Mouse (Mus musculus): ENCODE results near the gene Dusp27.

Gene Dusp27

DNA sequence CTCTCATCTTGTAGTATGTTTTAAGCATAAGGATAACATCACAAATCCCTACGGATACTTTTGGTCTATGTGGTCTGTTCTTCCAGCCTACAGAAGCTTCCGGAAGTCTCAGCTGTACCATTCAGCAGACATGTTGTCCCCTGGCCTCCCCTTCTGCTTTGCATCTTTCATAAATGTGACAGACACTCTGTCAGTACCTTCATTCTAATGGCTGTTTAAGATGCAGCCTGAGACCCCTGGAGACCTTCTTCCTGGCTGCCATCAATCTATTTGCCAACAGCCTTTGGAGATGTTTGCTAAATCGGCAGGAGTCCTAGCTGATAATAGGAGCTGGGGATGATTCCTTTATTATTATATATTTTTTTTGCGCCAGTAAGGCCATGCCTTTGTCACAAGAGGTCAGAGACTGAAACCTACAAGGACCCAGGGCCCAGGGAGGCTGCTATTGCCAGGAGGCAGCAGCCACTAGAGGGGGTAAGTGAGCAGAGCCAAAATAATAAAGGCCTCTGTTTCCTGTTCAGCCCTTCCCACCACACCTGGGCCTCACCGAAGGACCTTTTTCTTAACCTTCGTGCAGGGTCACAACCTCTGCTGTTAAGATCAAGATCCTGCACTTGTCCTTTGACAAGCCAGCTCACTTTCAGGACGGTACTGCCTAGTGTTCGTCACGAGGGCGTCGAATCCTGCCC lies 24.7 kb downstream of the Dusp27 start:
- peak; percentile 57 for DNase-seq (ENCODE audit: low read depth, low spot score)

DNA sequence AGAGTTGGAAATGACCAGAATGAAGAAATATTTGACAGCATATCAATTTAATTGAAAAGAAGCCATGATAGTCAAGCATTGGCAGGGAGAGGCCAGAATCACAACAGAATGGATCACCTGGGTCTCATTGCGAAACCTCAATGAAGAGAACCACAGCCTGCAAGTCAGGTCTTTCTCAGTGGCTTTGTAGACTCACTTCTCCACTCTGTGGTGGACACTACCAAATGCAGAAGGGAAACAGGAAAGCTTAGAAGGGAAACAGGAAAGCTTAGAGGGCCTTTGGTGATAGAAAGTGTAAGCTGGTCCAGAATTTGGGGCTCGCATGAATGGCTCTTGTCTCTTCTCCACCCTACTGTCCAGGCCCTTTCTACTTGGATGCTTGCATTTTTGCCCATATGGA lies 29.6 kb downstream of the Dusp27 start:
- DNase-seq (ENCODE audit: low read depth, low spot score), result no peak

DNA sequence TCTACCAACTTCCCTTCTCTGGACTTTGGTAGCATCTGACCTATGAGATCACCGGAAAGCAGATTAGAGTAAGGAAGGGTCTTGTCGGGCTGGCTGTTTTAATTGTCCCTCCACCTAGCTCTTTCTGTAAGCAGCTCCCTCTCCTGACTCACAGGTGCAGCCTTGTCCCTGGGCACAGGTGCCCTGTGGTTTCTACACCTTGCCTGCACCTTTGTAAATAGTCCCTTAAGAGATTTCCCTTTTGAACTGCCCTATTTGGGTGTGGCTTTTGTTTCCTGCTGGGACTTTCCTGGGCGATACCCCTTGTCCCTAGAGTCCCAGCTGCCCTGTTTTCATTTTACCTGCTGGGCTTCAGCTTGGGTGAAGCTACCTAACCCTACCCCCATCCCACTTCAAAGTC lies 33.3 kb downstream of the Dusp27 start:
- DNase-seq (ENCODE audit: low read depth, low spot score), result no peak

DNA sequence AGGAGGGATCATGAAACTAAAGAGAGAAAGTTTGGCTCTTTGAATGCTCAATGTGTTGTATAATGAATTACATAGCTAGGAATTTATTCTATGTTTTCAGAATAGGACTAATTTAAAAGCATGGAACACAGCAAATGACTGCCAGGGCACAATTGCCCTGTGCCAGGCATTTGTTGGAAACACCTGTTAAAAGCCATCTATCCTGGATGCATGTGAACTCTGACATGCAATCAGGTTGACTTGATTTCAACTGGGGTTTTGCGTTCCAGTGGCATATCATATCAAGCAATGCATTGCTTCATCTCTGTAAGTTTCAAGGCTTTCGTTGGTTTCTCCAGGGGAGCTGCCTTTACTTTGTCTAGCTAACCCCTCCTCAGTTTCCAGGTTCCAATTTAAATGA lies 37.4 kb downstream of the Dusp27 start:
- no peak for DNase-seq (ENCODE audit: low read depth, low spot score)

DNA sequence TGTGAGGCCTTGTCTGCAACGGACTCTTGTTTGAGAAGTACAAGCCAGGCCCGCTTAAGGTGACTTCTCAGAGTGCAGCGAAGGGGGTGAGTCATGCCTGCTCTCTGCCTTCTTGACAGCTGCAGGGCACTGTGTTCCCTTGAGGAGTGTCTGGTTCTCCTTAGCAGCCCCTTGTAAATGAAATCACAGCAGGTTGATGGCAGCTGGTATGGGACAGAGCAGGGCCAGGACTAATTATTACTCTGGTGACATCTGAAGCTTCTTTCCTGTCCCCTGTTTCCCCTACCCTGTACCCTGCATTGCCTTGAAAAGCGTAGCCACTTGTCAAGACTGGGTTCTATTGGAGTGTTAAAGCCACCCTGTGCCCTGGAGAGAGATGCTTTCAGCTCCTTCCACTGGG lies 38.0 kb downstream of the Dusp27 start:
- DNase-seq (ENCODE audit: low read depth, low spot score), result peak; percentile 22

DNA sequence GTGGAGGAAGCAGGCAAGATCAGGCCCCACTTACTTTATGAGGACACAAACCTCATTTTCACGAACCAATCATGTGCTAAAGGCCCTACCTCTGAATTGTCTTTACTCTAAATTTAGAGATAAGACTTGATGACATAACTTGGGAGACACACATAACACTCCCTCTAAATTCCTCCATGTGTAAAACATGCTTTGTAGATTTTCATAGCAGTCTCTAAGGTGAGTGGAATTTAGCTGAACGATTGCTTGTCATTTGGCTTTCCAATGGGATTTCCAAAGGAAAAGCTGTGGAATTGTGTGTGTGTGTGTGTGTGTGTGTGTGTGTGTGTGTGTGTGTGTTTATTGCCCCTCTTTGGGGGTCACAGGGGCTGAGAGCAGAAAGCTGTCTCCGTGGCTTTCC lies 38.4 kb downstream of the Dusp27 start:
- DNase-seq (ENCODE audit: low read depth, low spot score), result no peak

DNA sequence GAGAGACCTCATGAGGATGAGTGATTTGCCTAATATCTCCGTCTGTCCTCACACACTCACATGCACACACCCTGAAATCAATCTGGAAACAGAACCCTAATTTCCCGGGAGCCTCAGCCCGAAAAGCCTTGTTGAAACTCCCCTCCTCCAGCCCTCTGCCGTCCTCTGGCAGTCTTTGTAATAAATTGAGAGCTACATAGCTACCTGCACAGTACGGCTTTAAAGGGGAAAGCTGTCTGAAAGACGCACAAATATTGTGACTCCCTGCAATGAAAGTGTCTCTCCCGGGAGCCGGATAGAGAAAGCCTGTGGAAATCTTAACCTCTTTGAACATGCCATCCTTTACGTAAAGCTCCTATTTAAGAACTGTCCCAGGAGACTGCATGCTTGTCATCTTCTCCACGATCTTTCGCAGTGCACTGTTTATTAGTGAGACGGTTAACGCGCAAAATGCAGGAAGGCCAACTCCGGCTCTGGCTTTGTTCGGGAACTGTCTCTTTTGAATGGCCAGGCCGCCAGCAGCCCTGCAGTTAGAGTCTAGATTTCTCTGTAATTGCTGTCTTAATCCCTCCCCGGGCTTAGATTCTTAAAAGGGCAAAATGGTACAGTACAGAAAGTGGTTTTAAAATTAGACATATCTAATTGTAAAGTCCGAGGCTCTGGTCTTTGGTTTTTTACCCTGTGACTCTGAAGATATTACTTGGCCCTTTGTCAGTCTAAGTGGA lies 39.1 kb downstream of the Dusp27 start:
- DNase-seq (ENCODE audit: low read depth, low spot score), result no peak

DNA sequence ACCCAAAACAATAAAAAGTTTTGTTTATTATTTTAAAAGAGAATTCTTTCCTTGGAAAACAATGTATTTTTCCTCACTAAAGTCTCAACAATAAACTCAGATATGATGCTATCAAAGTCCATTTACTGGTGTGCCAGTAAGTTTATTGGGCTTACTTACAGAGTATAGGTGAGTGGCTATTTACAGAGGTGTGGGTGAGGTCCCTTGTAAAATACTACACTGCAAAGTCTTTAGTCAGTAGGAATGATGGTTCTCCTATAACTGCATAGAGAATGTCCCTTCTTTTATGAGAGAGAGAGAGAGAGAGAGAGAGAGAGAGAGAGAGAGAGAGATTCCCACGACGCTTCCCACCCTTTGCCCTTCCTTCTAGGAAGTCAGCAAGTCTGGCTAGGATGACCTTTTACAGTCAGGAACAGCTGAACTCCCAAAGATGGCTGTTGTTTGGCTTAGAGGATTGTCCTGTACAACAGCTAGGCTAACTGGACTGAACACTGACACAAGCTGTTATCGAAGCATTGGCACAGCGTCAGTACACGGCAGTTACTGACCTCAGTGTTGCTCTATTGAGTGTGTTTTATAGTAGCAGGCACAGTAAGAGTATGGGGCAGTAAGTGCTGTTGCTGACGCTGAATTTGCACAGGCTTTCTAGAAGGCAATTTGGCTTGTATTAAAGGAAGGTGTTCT lies 50.5 kb downstream of the Dusp27 start:
- DNase-seq (ENCODE audit: low read depth, low spot score), result no peak

DNA sequence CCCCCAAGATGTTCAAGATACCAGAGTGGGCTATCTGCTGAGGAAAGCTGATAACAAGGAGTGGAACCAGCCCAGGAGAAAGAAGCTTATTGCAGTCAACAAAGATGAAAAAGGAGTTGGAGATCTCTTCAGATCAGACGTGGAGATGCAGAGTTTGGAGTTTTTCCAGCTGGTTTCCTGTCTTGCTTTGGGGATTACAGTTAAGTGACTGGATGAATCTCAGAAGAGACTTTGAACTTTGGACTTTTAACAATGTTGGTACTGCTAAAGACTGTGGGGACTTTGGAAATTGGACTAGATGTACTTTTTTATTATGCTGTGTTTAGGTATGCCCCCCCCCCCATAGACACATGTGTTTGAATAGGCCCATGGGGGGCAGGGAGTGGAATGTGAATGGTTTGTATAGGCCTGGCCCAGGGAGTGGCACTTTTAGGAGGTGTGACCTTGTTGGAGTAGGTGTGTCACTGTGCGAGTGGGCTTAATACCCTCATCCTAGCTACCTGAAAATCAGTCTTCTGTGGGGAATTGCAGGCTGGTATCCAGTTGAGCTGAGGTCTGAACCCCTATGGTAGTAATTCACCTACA lies 59.8 kb downstream of the Dusp27 start:
- DNase-seq (ENCODE audit: low read depth, low spot score), result no peak

DNA sequence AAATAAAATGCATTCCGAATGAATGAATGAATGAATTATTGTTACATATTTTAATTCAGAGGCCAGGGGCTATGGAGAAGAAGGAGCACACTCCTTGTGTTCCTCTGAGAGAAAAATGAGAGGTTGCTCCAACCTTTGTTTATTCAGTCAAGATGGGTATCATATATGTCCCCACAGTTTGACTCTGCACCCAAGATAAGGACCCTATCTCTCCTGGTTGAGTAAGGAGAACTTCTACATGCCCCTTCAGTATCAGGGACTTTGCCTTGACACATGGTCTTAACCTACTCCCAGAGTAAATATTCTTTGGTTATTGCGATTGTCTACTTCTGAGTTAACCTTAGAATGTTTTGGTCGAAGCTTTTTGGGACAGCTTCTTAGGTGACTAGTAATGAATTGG lies 63.9 kb downstream of the Dusp27 start:
- DNase-seq (ENCODE audit: low read depth, low spot score), result no peak

DNA sequence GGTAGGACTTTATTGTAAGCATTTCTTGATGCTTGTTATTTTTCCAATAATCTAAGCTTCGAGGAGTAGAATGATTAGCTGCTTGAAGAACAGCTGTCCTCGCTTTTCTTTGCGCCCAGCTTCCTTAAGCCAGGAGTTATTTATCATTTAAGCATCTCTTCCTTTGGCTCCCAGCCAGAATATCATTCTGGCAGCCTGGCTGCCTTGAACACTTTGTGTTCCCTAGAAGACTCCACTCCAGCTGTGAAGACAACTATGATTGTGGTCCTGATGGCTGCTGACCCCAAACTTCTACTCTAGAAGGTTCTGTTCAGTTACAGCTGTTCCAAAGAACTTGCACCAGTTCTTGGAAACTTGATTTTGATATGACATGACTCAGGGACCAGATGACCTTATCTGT lies 66.2 kb downstream of the Dusp27 start:
- no peak for DNase-seq (ENCODE audit: low read depth, low spot score)

DNA sequence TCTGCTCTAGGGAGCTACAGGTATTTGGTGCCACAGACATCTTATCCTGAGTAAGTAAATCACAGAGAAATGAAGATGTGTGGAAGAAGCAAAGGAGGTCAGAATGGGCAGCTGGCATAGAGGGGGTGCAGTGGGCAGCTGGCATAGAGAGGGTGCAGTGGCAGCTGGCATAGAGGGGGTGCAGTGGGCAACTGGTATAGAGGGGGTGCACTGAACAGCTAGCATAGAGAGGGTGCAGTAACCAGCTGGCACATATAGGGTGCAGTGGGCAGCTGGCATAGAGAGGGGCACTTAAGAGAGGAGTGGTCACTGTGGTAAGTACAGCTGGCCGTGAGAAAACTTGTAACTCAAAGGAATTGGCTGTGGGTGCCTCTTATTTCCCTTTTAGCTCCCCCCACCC lies 67.3 kb downstream of the Dusp27 start:
- DNase-seq (ENCODE audit: low read depth, low spot score), result no peak

DNA sequence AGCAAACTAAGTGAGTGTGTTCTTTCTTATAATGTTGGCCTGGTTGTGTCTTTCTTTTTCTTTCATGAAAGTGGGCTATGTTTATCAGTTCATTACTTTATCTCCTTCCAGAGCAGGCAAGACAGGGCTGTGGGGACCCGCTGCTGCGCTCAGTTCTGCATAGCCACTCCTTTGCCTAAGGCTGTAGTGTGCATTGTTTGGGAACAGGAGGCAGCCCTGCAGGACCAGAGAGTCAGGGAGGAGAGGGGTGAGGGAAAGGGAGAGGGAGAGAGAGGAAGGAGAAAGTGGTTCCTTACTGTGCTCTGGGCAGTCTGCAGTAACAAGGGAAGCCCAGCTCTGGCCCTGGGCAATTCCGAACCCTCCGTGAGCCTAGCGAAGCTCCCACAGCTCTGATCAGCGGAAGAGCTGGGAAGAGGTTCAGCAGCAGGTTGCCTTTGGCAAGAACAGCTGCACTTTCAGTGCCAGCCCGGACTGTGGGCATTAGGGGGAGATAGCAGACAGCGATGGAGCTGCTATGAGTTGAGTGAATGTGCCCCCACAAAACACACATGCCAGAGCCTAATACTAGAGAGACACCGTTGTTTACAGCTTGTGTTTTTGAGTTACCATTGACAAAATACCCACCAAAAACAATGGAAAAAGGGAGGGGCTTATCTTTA lies 71.5 kb downstream of the Dusp27 start:
- DNase-seq (ENCODE audit: low read depth, low spot score), result no peak

DNA sequence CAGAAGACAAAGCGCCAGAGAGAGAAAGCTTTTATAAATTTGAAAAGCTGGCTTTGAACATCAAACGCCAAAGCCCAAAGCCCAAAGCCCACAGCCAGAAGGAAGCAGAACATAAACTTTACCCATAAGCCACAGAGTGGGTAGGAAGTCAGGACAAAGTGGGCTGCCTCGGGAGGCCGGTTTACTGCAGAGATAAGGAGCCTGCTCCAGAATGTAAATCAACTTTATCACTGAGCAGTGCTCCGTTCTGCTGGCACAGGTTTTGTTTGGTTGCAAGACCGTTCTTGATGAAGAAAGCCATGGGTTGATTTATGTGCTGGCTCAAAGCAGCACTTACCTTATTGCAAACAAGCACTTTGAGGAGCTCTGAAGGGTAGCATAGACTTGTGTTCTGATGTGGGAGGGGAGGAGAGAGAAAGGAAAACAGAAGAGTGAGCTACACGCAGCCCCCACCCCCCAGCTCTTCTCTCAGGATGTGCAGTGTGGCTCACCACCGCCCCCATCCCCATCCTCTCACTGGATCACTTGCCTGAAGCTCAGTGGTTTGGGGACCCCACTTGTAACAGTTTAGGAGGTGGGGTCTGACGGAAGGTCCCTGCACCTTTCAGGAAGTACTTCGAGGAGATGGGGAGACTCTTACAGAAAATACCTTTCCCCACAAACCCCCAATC lies 74.3 kb downstream of the Dusp27 start:
- DNase-seq (ENCODE audit: low read depth, low spot score), result no peak

DNA sequence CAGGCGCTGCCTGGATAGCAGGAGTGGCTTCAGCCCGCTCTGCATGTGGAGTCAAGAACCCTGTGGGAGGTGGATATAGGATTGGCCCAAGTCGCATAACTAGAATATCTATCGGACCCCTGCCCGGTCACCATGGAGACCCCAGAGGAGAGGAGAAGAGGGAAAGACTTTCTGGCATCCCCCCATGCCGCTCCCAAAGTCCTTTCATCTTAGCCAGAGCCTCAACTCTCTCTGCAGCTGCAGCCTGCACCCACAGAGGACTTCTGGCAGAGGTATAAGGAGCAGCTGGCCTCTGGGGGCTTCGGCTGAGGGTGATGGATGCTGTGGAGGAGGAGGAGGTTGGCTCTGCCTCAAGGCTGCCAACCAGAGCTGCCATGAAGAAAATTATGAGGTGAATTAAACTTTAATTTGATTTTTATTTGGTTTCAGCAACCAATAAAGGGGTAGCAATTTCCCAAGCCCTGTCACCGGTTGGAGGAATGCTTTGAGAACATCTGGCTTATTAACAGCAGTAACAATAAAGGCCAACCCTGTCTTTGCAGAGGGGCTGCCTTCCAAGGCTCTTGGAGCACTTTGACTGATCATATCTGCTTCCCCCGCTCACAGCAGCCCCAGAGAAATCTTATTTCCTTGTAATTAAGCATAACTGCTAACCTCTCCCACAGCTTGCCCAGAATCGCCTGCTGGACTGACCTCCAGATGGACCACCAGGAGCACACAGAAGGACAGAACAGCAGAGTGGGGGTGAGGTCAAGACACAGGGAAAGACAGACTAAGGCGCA lies 78.5 kb downstream of the Dusp27 start:
- DNase-seq (ENCODE audit: low read depth, low spot score), result peak; percentile 78

DNA sequence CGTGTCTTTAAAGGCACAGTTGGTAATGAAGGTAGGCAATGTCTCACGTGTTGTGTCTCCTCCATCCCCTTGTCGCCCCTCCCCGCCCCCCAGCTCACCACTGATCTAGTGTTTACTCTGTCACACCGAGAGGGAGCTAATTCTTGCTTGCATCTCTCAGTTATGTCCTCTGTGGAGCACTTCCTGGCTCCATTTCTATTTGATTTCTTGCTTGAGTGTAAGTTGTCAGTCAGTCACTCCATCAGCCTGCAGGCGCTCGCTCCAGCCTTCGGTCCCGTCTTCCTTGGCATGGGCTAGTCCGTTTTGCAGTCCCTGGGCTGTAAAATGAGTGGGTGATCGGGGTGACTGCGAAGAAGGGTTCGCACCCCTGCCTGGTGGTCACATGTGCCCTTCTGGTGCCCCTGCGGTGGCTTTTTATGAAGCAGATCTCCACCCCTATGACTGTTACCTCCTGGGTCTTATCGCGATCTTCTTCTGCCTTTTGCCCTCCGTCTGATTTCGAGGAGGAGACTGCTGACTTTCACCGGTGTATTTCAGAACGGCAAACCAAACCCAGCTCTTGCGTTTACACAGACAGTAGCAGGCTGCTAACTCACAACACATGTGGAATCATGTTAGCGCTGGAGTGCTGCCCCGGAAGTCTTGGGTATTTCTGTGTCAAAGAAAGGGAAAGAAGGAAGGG lies 79.4 kb downstream of the Dusp27 start:
- no peak for DNase-seq (ENCODE audit: low read depth, low spot score)
